Mouse (Mus musculus): ENCODE data around the gene Mrps21. TPM values are rescaled to one million over a fixed set of nuclear protein-coding genes. Genes with fewer than 3 reads are reported as not detected.
A peak's percentile ranks its signal among the peaks of the same experiment; 100 is the strongest.
"Not testable (repeated sequence)": the region's sequence is repeated elsewhere in the genome, so short reads cannot be mapped to it uniquely, and the experiment has no call there.

Gene Mrps21
- polyA plus RNA-seq, 1 experiment from 2014 or later = 359 TPM

GRCm38 (mm10) chr3:95904568-95904967 is 33.2 kb upstream of the Mrps21 start, which contains the start of gene Car14:
TSS of gene Car14 (minus strand) at chr3:95904691.
- Histone ChIP-seq H3K27ac (replicated peaks; ENCODE audit: low read depth, low read length) (peak within 1 kb of the TSS; percentile 81), H3K36me3 (ENCODE audit: control insufficient read depth, insufficient read depth, low read length) (no peaks in the 10 kb centered on the region), H3K9me3 (ENCODE audit: control insufficient read depth, low read length) (no peaks in the 10 kb centered on the region), H3K9ac (ENCODE audit: low read length) (peak within 1 kb of the TSS; percentile 72), H3K4me2 (ENCODE audit: low read depth, severe bottlenecking) (peak within 1 kb of the TSS; percentile 90), H3K27me3 (ENCODE audit: control insufficient read depth, insufficient read depth, low read length) (no peaks in the 10 kb centered on the region), H3K4me3 (ENCODE audit: low read depth, low read length) (peak within 1 kb of the TSS; percentile 45), H3K4me1 (ENCODE audit: control insufficient read depth, insufficient read depth, low read length) (peaks cover 4% of the 10 kb centered on the region)
- under 1% methylated on average over 15 of the region's 15 CpGs for WGBS
- DNase-seq (ENCODE audit: low spot score) = peak; percentile 77
- peak; percentile 55; the same call in 1 of the 2 replicates for ATAC-seq (ENCODE audit: insufficient number of reproducible peaks, low FRiP score, low TSS enrichment, low read depth)

GRCm38 (mm10) chr3:95903753-95904502 is 32.6 kb upstream of the Mrps21 start:
- H3K4me3 ChIP-seq (ENCODE audit: low read depth, low read length) = peak overlapping the region; percentile 45
- peak overlapping the region; percentile 90 for H3K4me2 ChIP-seq (ENCODE audit: low read depth, severe bottlenecking)
- no peaks in the 10 kb centered on the region for H3K9me3 ChIP-seq (ENCODE audit: control insufficient read depth, low read length)
- peak overlapping the region; percentile 76; the same call in 1 of the 2 replicates for H3K27ac ChIP-seq (replicated peaks; ENCODE audit: low read depth, low read length)
- H3K9ac ChIP-seq (ENCODE audit: low read length) = peak overlapping the region; percentile 72
- no peaks in the 10 kb centered on the region for H3K27me3 ChIP-seq (ENCODE audit: control insufficient read depth, insufficient read depth, low read length)
- ATAC-seq (ENCODE audit: insufficient number of reproducible peaks, low FRiP score, low TSS enrichment, low read depth) (peak; percentile 44; the same call in 1 of the 2 replicates), DNase-seq (ENCODE audit: low spot score) (peak; percentile 75)
- peaks cover 4% of the 10 kb centered on the region for H3K4me1 ChIP-seq (ENCODE audit: control insufficient read depth, insufficient read depth, low read length)
- no peaks in the 10 kb centered on the region for H3K36me3 ChIP-seq (ENCODE audit: control insufficient read depth, insufficient read depth, low read length)
- WGBS = under 1% methylated on average over 15 of the region's 15 CpGs

- peak; percentile 23 for DNase-seq (ENCODE audit: low spot score)
- H3K27me3 ChIP-seq (ENCODE audit: control insufficient read depth, insufficient read depth, low read length) = no peaks in the 10 kb centered on the region
- H3K4me1 ChIP-seq (ENCODE audit: control insufficient read depth, insufficient read depth, low read length) = peaks cover 4% of the 10 kb centered on the region
- H3K36me3 ChIP-seq (ENCODE audit: control insufficient read depth, insufficient read depth, low read length) = 0 out of 2 replicates have a peak, but pooled peaks cover 2% of the 10 kb centered on the region
- H3K27ac ChIP-seq (replicated peaks; ENCODE audit: low read depth, low read length) = no peak overlapping the region; the same call in 1 of the 2 replicates
- H3K4me2 ChIP-seq (ENCODE audit: low read depth, severe bottlenecking) = peak overlapping the region; percentile 90
- H3K9me3 ChIP-seq (ENCODE audit: control insufficient read depth, low read length) = no peaks in the 10 kb centered on the region
- ATAC-seq (ENCODE audit: insufficient number of reproducible peaks, low FRiP score, low TSS enrichment, low read depth) = no peak
- peak overlapping the region; percentile 27; the same call in 1 of the 2 replicates for H3K9ac ChIP-seq (ENCODE audit: low read length)
- WGBS = 29% methylated on average over 6 of the region's 6 CpGs
- peak overlapping the region; percentile 45 for H3K4me3 ChIP-seq (ENCODE audit: low read depth, low read length)
These were observed 31.3 kb upstream of the Mrps21 start for GRCm38 (mm10) chr3:95902643-95903042.

- ATAC-seq (ENCODE audit: insufficient number of reproducible peaks, low FRiP score, low TSS enrichment, low read depth) (no peak), DNase-seq (ENCODE audit: low spot score) (no peak)
- H3K9me3 ChIP-seq (ENCODE audit: control insufficient read depth, low read length) = no peaks in the 10 kb centered on the region
- H3K9ac ChIP-seq (ENCODE audit: low read length) = no peak overlapping the region
- peak overlapping the region; percentile 90 for H3K4me2 ChIP-seq (ENCODE audit: low read depth, severe bottlenecking)
- peaks cover 4% of the 10 kb centered on the region for H3K4me1 ChIP-seq (ENCODE audit: control insufficient read depth, insufficient read depth, low read length)
- 0 out of 2 replicates have a peak, but pooled peaks cover 2% of the 10 kb centered on the region for H3K36me3 ChIP-seq (ENCODE audit: control insufficient read depth, insufficient read depth, low read length)
- peak overlapping the region; percentile 45 for H3K4me3 ChIP-seq (ENCODE audit: low read depth, low read length)
- no peaks in the 10 kb centered on the region for H3K27me3 ChIP-seq (ENCODE audit: control insufficient read depth, insufficient read depth, low read length)
- H3K27ac ChIP-seq (replicated peaks; ENCODE audit: low read depth, low read length) = no peak overlapping the region; the same call in 1 of the 2 replicates
These were observed 31.0 kb upstream of the Mrps21 start for GRCm38 (mm10) chr3:95902373-95902625.

GRCm38 (mm10) chr3:95901616-95902372 is 30.5 kb upstream of the Mrps21 start:
- Histone ChIP-seq H3K9me3 (ENCODE audit: control insufficient read depth, low read length) (no peaks in the 10 kb centered on the region), H3K4me2 (ENCODE audit: low read depth, severe bottlenecking) (peak overlapping the region; percentile 90), H3K27me3 (ENCODE audit: control insufficient read depth, insufficient read depth, low read length) (no peaks in the 10 kb centered on the region), H3K4me1 (ENCODE audit: control insufficient read depth, insufficient read depth, low read length) (peaks cover 4% of the 10 kb centered on the region), H3K27ac (replicated peaks; ENCODE audit: low read depth, low read length) (no peak overlapping the region), H3K9ac (ENCODE audit: low read length) (no peak overlapping the region), H3K4me3 (ENCODE audit: low read depth, low read length) (no peak overlapping the region), H3K36me3 (ENCODE audit: control insufficient read depth, insufficient read depth, low read length) (0 out of 2 replicates have a peak, but pooled peaks cover 2% of the 10 kb centered on the region)
- no peak for ATAC-seq (ENCODE audit: insufficient number of reproducible peaks, low FRiP score, low TSS enrichment, low read depth)
- WGBS = 69% methylated on average over 9 of the region's 9 CpGs
- no peak for DNase-seq (ENCODE audit: low spot score)

- H3K4me2 ChIP-seq (ENCODE audit: low read depth, severe bottlenecking) = no peak overlapping the region
- H3K4me1 ChIP-seq (ENCODE audit: control insufficient read depth, insufficient read depth, low read length) = peaks cover 3% of the 10 kb centered on the region
- no peaks in the 10 kb centered on the region for H3K9me3 ChIP-seq (ENCODE audit: control insufficient read depth, low read length)
- H3K9ac ChIP-seq (ENCODE audit: low read length) = no peak overlapping the region
- no peak overlapping the region for H3K4me3 ChIP-seq (ENCODE audit: low read depth, low read length)
- no peaks in the 10 kb centered on the region for H3K27me3 ChIP-seq (ENCODE audit: control insufficient read depth, insufficient read depth, low read length)
- DNase-seq (ENCODE audit: low spot score) (no peak), ATAC-seq (ENCODE audit: insufficient number of reproducible peaks, low FRiP score, low TSS enrichment, low read depth) (no peak)
- 77% methylated on average over 13 of the region's 13 CpGs for WGBS
- H3K36me3 ChIP-seq (ENCODE audit: control insufficient read depth, insufficient read depth, low read length) = 0 out of 2 replicates have a peak, but pooled peaks cover 2% of the 10 kb centered on the region
- H3K27ac ChIP-seq (replicated peaks; ENCODE audit: low read depth, low read length) = no peak overlapping the region
These were observed 28.6 kb upstream of the Mrps21 start for GRCm38 (mm10) chr3:95899800-95900524.

GRCm38 (mm10) chr3:95895501-95895900 is 24.2 kb upstream of the Mrps21 start:
- DNase-seq (ENCODE audit: low spot score); H3K27ac ChIP-seq (replicated peaks; ENCODE audit: low read depth, low read length); H3K27me3 ChIP-seq (ENCODE audit: control insufficient read depth, insufficient read depth, low read length); ATAC-seq (ENCODE audit: insufficient number of reproducible peaks, low FRiP score, low TSS enrichment, low read depth); H3K4me2 ChIP-seq (ENCODE audit: low read depth, severe bottlenecking); H3K4me3 ChIP-seq (ENCODE audit: low read depth, low read length); H3K9ac ChIP-seq (ENCODE audit: low read length); H3K9me3 ChIP-seq (ENCODE audit: control insufficient read depth, low read length); H3K36me3 ChIP-seq (ENCODE audit: control insufficient read depth, insufficient read depth, low read length): not testable (repeated sequence)
- peaks cover 15% of the 10 kb centered on the region; the same call in 1 of the 2 replicates for H3K4me1 ChIP-seq (ENCODE audit: control insufficient read depth, insufficient read depth, low read length)
- 92% methylated on average over 7 of the region's 7 CpGs for WGBS

All from limb, embryonic 11.5 days (tissue).